Mouse (Mus musculus): ENCODE measurements at regions not wholly inside any gene's neighbourhood (a gene's known extent, or its start where the extent isn't known, plus 50 kb on each side); places are given as distances from the start of the nearest gene placed in this dataset.

- TF ChIP-seq CTCF (IDR thresholded peaks at IDR 0.05; ENCODE audit: low read depth, low read length) (no peak), POLR2A (IDR thresholded peaks at IDR 0.05; ENCODE audit: extremely low read depth, insufficient read depth, low read length) (no peak)
Observed at GRCm38 (mm10) chr8:24378070-24378469, 347.6 kb downstream of the Adam3 start.

Measured in liver, adult 2 months (tissue).